In the genomic region with DNA sequence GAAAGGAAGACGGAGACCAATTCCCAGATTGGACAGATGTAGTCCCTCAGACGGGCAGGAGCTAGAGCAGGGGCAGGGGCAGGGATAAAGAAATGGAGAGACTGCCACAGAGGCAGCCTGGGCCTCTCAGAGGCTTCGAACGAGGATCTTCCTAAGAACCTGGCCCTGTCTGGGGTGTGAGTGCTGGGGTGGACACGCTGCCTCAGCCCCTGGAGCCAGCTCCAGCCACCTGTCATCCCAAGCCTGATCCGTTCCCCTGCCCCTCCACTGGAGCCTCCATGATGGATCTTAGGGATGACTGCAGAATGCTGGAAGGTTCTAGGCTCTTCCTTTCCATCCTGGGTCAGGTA, we compare ENCODE assay signal across 8 mouse cellular contexts. TPM values are rescaled to one million over a fixed set of nuclear protein-coding genes. Genes with fewer than 3 reads are reported as not detected.
DNase-seq lines count a peak whose midpoint lies in the region; ATAC-seq and TF ChIP-seq lines count a peak whose summit lies in the region.

No protein-coding gene starts in this region.

- no peak for TF ChIP-seq POLR2A in embryonic fibroblast, embryonic 13.5 days (IDR thresholded peaks at IDR 0.05; ENCODE audit: low read depth, low read length)

- H3K36me3 ChIP-seq in hindbrain, embryonic 14.5 days (replicated peaks; ENCODE audit: control insufficient read depth, insufficient read depth): no peaks in the 10 kb centered on the region
- no peaks in the 10 kb centered on the region for H3K36me3 ChIP-seq in midbrain, postnatal 0 days (ENCODE audit: insufficient read depth, low read length)

- TF ChIP-seq CTCF in layer of hippocampus, adult 2 months (conservative IDR thresholded peaks at IDR 0.05): no peak
- no peak for TF ChIP-seq CTCF in embryonic fibroblast, embryonic 13.5 days (IDR thresholded peaks at IDR 0.05; ENCODE audit: borderline replicate concordance, insufficient read depth, low read length)
- TF ChIP-seq CTCF in midbrain, postnatal 0 days (IDR thresholded peaks at IDR 0.05): no peak

- no peak overlapping the region for H3K4me2 ChIP-seq in hindbrain, embryonic 14.5 days (replicated peaks)
- H3K4me2 ChIP-seq in midbrain, postnatal 0 days (ENCODE audit: low read depth, low read length, poor library complexity, severe bottlenecking): no peak overlapping the region

- no peak for ATAC-seq in hindbrain, embryonic 14.5 days (ENCODE audit: low FRiP score)
- ATAC-seq in midbrain, postnatal 0 days (ENCODE audit: low FRiP score): no peak

- H3K9me3 ChIP-seq in hindbrain, embryonic 14.5 days (ENCODE audit: control insufficient read depth, low read length): no peaks in the 10 kb centered on the region
- H3K9me3 ChIP-seq in midbrain, postnatal 0 days (ENCODE audit: low read length): no peaks in the 10 kb centered on the region

- no peaks in the 10 kb centered on the region for H3K27me3 ChIP-seq in hindbrain, embryonic 14.5 days (ENCODE audit: control insufficient read depth, insufficient read depth, low read length)
- no peaks in the 10 kb centered on the region for H3K27me3 ChIP-seq in midbrain, postnatal 0 days (ENCODE audit: insufficient read depth, low read length)

- H3K4me3 ChIP-seq in layer of hippocampus, adult 2 months: no peak overlapping the region
- H3K4me3 ChIP-seq in embryonic fibroblast, embryonic 13.5 days (ENCODE audit: insufficient read depth, low read length): no peak overlapping the region
- no peak overlapping the region for H3K4me3 ChIP-seq in hindbrain, embryonic 14.5 days (replicated peaks; ENCODE audit: low read length)
- no peak overlapping the region for H3K4me3 ChIP-seq in midbrain, postnatal 0 days (ENCODE audit: low read depth, low read length)

- WGBS in hindbrain, embryonic 14.5 days: 30% methylated on average over 6 of the region's 6 CpGs
- WGBS in midbrain, postnatal 0 days: 46% methylated on average over 6 of the region's 6 CpGs

- H3K4me1 ChIP-seq in embryonic fibroblast, embryonic 13.5 days (ENCODE audit: control insufficient read depth, insufficient read depth, low read length): peaks cover 25% of the 10 kb centered on the region
- peaks cover 65% of the 10 kb centered on the region for H3K4me1 ChIP-seq in hindbrain, embryonic 14.5 days (replicated peaks; ENCODE audit: control insufficient read depth, insufficient read depth, low read length)
- peaks cover 21% of the 10 kb centered on the region for H3K4me1 ChIP-seq in midbrain, postnatal 0 days (ENCODE audit: insufficient read depth, low read length)

- H3K9ac ChIP-seq in hindbrain, embryonic 14.5 days: peak overlapping the region; percentile 2; the same call in 1 of the 2 replicates
- no peak overlapping the region for H3K9ac ChIP-seq in midbrain, postnatal 0 days (replicated peaks; ENCODE audit: low read length, poor library complexity, severe bottlenecking)

- DNase-seq in layer of hippocampus, adult 2 months (ENCODE audit: low spot score in 2 of 2): no peak
- DNase-seq in layer of hippocampus, adult 11-12 months (ENCODE audit: low spot score): no peak
- DNase-seq in hindbrain, embryonic 14.5 days (ENCODE audit: low spot score): no peak
- no peak for DNase-seq in midbrain, postnatal 0 days (ENCODE audit: low spot score)
- no peak for DNase-seq in right cerebral cortex, adult 18-20 months
- no peak for DNase-seq in urinary bladder, postnatal 10 days (ENCODE audit: low spot score)
- DNase-seq in MN1 (ENCODE audit: low spot score): no peak

- peak overlapping the region; percentile 95 for H3K27ac ChIP-seq in layer of hippocampus, adult 2 months
- H3K27ac ChIP-seq in embryonic fibroblast, embryonic 13.5 days (ENCODE audit: insufficient read depth, low read length): peak overlapping the region; percentile 74
- peak overlapping the region; percentile 80 for H3K27ac ChIP-seq in hindbrain, embryonic 14.5 days
- H3K27ac ChIP-seq in midbrain, postnatal 0 days (ENCODE audit: low read depth, low read length): peak overlapping the region; percentile 63

RNA-seq across cellular contexts. Expression of a gene that starts 20.2 kb away (rescaled TPM):
- total RNA-seq in layer of hippocampus, adult 2 months (2021): 10 to 100 TPM; 31.1 to 35.3 TPM
- 29.6 and 31.8 TPM in 2 replicates for polyA plus RNA-seq in embryonic fibroblast, embryonic 13.5 days (2011; ENCODE audit: insufficient read length, low read depth, missing spikeins)
- 32.4 and 37.8 TPM in 2 replicates for polyA plus RNA-seq in hindbrain, embryonic 14.5 days (2014; fragmentation: Nextera tagmentation; extraction: Ambion mirVana)
- total RNA-seq in midbrain, postnatal 0 days (2014; rRNA removed): 38.8 and 40.2 TPM in 2 replicates
- polyA plus RNA-seq in midbrain, postnatal 0 days (2015; fragmentation: Nextera tagmentation; extraction: Ambion mirVana): 32.7 and 37.5 TPM in 2 replicates

RNA-seq across cellular contexts. Expression of a gene that starts 50.0 kb away (rescaled TPM):
- 10 to 100 TPM; 22.0 to 22.7 TPM for total RNA-seq in layer of hippocampus, adult 2 months (2021)
- 44.6 and 46.1 TPM in 2 replicates for polyA plus RNA-seq in embryonic fibroblast, embryonic 13.5 days (2011; ENCODE audit: insufficient read length, low read depth, missing spikeins)
- polyA plus RNA-seq in hindbrain, embryonic 14.5 days (2014; fragmentation: Nextera tagmentation; extraction: Ambion mirVana): 48.3 and 50.2 TPM in 2 replicates
- 31.4 and 40.6 TPM in 2 replicates for total RNA-seq in midbrain, postnatal 0 days (2014; rRNA removed)
- polyA plus RNA-seq in midbrain, postnatal 0 days (2015; fragmentation: Nextera tagmentation; extraction: Ambion mirVana): 29.7 and 30.9 TPM in 2 replicates
